Mouse (Mus musculus): ENCODE measurements at regions not wholly inside any gene's neighbourhood (a gene's known extent, or its start where the extent isn't known, plus 50 kb on each side); places are given as distances from the start of the nearest gene placed in this dataset.
A peak's percentile ranks its signal among the peaks of the same experiment; 100 is the strongest.

DNA sequence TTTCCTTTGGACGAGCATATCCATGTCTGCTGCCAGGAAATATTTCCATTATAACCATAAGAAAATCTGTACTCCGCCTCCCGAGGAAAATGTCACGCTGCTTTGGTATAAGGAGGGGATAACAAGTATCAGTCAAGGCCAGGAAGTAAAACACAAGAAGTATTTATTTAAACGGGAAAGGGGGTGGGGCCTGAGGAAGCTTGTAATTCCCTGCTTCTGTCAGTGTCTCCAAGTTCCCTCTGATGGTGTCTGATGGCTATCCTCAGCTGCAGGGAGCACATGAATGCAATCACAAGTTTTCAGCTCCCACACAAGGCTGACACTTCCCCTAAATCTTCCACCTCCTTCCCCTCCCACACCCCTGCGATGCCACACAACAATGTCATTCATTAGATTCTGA is 172.5 kb upstream of the Serpine2 start:
- Histone ChIP-seq H3K27me3 (replicated peaks) (no peaks in the 10 kb centered on the region), H3K9me3 (no peaks in the 10 kb centered on the region), H3K4me3 (replicated peaks) (no peak overlapping the region), H3K4me1 (peaks cover 64% of the 10 kb centered on the region), H3K36me3 (replicated peaks; ENCODE audit: low read length) (no peaks in the 10 kb centered on the region)
- no peak for TF ChIP-seq GATA1 (IDR thresholded peaks at IDR 0.05; ENCODE audit: borderline replicate concordance, low read length)
- no peak for TF ChIP-seq FLI1 (IDR thresholded peaks at IDR 0.05; ENCODE audit: low read length)

DNA sequence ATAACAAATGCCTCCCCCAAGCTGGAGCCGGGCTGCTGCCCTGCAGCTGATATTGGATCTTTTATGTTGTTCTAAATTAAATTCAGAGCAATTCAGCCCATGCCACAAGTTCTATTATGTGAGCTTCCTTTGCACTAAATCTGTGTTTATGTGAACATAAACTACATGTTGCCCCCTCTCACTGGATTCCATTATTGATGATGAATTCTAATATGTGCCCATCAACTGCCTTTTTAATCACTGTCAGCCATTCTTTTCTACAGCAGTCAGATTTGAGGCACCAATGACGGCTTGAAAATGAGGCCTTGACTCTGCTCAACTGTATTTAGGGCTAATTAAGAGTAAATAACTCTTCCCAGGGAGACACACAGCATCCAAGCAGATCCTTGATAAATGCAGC is 172.1 kb upstream of the Serpine2 start:
- Histone ChIP-seq H3K9me3 (no peaks in the 10 kb centered on the region), H3K27me3 (replicated peaks) (no peaks in the 10 kb centered on the region), H3K36me3 (replicated peaks; ENCODE audit: low read length) (no peaks in the 10 kb centered on the region), H3K4me1 (peaks cover 64% of the 10 kb centered on the region), H3K4me3 (replicated peaks) (no peak overlapping the region)
- TF ChIP-seq GATA1 (IDR thresholded peaks at IDR 0.05; ENCODE audit: borderline replicate concordance, low read length) (no peak), FLI1 (IDR thresholded peaks at IDR 0.05; ENCODE audit: low read length) (no peak)

DNA sequence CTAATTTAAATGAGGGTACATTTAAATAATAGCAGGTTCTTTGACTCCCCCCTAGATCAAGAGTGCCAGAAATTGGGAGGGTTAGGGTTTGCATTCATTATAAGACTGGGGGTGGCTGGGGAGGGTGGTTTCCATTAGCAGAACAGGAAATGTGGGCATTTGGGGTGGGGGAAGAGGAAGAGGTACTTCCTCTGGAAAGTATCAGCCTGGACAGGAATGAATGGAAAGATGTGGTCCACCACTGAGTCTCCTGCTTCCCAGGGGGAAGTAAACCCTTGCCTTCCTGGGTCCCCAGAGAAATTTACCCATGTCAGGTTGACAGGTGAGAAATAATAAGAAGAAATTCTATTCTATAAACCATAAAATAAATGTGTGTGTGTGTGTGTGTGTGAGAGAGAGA is 171.5 kb upstream of the Serpine2 start:
- Histone ChIP-seq H3K9me3 (no peaks in the 10 kb centered on the region), H3K4me3 (replicated peaks) (no peak overlapping the region), H3K27me3 (replicated peaks) (no peaks in the 10 kb centered on the region), H3K4me1 (peaks cover 61% of the 10 kb centered on the region), H3K36me3 (replicated peaks; ENCODE audit: low read length) (no peaks in the 10 kb centered on the region)
- TF ChIP-seq FLI1 (IDR thresholded peaks at IDR 0.05; ENCODE audit: low read length) (no peak), GATA1 (IDR thresholded peaks at IDR 0.05; ENCODE audit: borderline replicate concordance, low read length) (no peak)

DNA sequence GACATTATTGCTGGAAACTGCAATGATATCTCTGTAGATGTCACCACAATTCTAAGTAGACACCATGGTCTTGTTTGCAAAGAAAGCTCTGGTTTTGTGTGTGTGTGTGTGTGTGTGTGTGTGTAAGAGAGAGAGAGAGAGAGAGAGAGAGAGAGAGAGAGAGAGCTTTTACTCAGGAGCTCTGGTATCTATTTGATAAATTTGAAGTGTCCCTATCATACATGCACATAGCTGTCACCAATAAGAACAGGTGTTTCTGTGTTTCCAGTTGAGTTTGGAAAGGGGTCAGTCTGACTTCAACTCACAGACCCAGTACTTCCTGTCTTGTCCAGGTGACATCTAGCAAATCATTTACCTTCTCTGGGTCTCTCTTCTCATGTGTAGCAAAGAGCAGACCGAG is 169.7 kb upstream of the Serpine2 start:
- H3K4me1 ChIP-seq, result peaks cover 76% of the 10 kb centered on the region
- no peaks in the 10 kb centered on the region for H3K27me3 ChIP-seq (replicated peaks)

DNA sequence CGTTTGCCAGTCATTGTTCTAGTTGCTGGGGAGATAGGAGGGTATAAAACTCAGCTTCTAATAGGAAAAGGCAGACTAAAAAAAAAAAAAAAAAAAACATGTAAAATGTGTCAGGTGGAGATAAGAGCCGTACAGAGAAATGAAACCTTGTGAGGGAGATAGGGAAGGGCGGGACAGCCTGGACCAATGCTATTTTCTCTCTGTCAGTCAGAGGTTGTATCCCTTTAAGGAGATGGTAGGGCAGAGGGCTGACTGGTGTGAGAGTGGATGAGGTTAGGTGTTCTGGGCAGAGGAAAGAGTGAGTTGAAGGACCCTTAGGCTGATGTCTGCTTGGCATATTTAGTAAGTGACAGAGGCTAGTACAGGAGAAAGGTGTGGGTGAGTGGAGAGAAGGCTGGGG is 169.2 kb upstream of the Serpine2 start:
- Histone ChIP-seq H3K27me3 (replicated peaks) (no peaks in the 10 kb centered on the region), H3K4me1 (peaks cover 80% of the 10 kb centered on the region), H3K36me3 (replicated peaks; ENCODE audit: low read length) (no peaks in the 10 kb centered on the region), H3K4me3 (replicated peaks) (peak overlapping the region; percentile 65), H3K9me3 (no peaks in the 10 kb centered on the region)
- no peak for TF ChIP-seq GATA1 (IDR thresholded peaks at IDR 0.05; ENCODE audit: borderline replicate concordance, low read length)
- no peak for TF ChIP-seq FLI1 (IDR thresholded peaks at IDR 0.05; ENCODE audit: low read length)

More for the DNA sequence above, 169.7 kb upstream of the Serpine2 start:
- Histone ChIP-seq H3K4me3 (replicated peaks) (peak overlapping the region; percentile 65), H3K36me3 (replicated peaks; ENCODE audit: low read length) (no peaks in the 10 kb centered on the region), H3K9me3 (no peaks in the 10 kb centered on the region)
- TF ChIP-seq GATA1 (IDR thresholded peaks at IDR 0.05; ENCODE audit: borderline replicate concordance, low read length), result no peak
- no peak for TF ChIP-seq FLI1 (IDR thresholded peaks at IDR 0.05; ENCODE audit: low read length)

DNA sequence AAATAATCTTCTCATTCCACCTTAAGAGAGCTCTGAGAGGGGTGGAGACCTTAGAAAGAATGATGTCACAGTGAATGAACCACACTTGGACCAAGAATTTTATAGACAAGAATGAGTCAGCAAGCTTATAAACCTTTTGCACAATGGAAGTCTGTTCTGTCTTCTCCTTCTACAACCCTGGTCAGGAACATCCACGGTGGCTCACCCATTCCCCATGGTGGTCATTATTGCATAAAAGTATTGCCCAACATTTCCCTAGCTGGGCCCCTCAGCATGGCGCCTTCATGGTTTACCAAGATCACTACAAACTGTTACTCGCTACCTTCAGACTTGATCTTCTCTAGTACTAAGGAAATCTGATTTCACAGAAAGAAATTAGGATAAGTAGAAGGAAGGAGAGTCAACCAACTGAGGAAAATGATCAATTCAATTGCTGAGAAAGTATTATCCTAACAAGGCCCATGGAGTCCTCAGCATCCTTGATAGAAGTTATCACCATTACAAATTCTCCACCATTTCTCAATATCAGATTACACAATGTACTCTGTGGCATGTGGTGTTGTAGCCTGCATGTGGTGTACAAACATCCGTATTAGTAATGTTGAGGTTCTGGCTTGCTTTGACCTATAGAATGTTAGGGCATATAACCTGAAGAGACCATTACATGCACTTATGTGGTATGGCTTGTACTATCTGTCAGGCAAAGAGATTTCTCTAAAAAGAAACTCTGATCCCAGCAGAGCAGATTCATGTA is 165.1 kb upstream of the Serpine2 start:
- Histone ChIP-seq H3K4me3 (replicated peaks) (no peak overlapping the region), H3K27me3 (replicated peaks) (no peaks in the 10 kb centered on the region), H3K36me3 (replicated peaks; ENCODE audit: low read length) (no peaks in the 10 kb centered on the region), H3K9me3 (no peaks in the 10 kb centered on the region), H3K4me1 (peaks cover 90% of the 10 kb centered on the region)
- TF ChIP-seq GATA1 (IDR thresholded peaks at IDR 0.05; ENCODE audit: borderline replicate concordance, low read length), result no peak
- no peak for TF ChIP-seq FLI1 (IDR thresholded peaks at IDR 0.05; ENCODE audit: low read length)

DNA sequence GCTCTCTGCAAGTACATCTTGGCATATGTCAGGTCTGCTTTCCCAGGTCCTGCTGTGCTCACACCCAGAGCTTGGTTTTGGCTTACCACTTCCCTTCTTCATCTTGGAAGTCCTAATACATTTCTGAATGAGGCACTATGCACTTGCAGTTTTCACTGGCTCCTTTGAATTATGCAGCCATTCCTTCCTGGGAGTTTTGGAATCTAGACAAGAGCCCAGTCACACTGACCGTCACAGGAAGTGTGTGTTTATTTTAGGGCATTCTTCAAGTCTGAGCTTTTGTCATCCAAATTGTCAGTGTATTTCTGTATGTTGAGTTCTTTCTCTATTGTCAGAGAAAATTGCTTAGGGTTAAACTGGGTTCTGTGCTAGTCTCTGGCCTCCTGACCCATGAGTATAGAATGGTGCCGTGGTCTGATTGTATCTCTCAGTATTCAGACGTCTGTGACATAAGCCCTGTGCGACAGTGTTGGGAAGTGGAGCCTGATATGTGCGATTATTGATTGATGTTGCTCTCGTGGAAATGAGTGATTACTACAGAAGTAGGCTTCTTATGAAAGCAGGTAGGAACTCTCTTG is 162.6 kb upstream of the Serpine2 start:
- no peak for TF ChIP-seq FLI1 (IDR thresholded peaks at IDR 0.05; ENCODE audit: low read length)
- TF ChIP-seq GATA1 (IDR thresholded peaks at IDR 0.05; ENCODE audit: borderline replicate concordance, low read length), result no peak
- no peaks in the 10 kb centered on the region for H3K27me3 ChIP-seq (replicated peaks)
- H3K4me3 ChIP-seq (replicated peaks), result peak overlapping the region; percentile 84
- no peaks in the 10 kb centered on the region for H3K9me3 ChIP-seq
- peaks cover 90% of the 10 kb centered on the region for H3K4me1 ChIP-seq
- H3K36me3 ChIP-seq (replicated peaks; ENCODE audit: low read length), result no peaks in the 10 kb centered on the region

DNA sequence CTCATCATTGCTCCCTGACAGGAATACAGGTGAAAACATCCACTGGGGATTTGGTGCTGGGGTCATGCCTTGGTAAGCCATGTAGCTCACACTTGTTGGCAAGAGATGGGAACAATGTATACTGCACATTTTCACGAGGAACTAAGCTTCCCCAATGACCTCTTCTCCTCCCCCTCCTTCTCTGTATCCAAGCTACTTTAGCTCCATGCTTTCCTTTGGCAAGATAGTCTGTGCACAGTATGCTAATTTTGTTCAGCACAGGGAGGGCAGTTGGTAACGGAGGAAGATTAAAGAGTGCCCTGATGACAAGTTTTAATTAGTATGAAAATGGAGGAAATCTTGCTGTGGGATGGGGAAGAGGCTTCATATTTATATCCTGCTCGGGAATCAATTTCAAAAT is 160.9 kb upstream of the Serpine2 start:
- no peaks in the 10 kb centered on the region for H3K9me3 ChIP-seq

DNA sequence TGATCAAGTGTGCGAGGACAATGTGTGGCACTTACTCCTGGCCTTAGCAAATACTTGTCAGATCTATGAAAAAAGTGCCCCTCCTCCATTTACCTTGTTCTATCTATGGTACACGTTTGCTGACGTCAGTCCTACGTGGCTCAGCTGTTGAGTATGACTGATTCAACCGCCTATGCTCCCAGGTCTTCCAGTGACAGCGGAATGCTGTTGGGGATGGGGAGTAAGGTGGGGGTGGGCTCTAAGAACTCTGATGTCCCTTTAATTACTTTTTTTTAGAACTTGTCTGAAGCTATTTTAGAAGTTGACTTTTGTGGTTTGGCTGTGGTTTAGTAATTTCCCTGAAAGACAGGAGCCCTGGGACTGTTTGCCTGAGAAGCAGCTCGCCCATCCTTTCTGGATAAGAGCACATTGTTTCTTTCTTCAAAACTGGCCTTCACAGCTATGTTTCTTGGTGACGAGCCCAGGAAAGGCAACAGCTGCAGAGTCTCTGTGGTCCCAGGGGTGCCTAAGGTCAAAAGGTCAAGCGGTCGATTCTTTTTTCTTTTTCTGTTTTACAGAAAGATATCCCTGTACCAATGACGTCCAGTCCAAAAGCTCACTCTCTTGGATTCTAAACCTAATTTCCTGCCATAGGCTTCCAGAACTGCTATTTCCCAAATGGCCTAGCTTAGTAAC is 157.5 kb upstream of the Serpine2 start:
- TF ChIP-seq FLI1 (IDR thresholded peaks at IDR 0.05; ENCODE audit: low read length) (no peak), GATA1 (IDR thresholded peaks at IDR 0.05; ENCODE audit: borderline replicate concordance, low read length) (no peak)
- no peaks in the 10 kb centered on the region for H3K27me3 ChIP-seq (replicated peaks)
- H3K4me3 ChIP-seq (replicated peaks), result peak overlapping the region; percentile 72
- no peaks in the 10 kb centered on the region for H3K36me3 ChIP-seq (replicated peaks; ENCODE audit: low read length)
- peaks cover 96% of the 10 kb centered on the region for H3K4me1 ChIP-seq
- H3K9me3 ChIP-seq, result no peaks in the 10 kb centered on the region

More for the DNA sequence above, 160.9 kb upstream of the Serpine2 start:
- Histone ChIP-seq H3K4me3 (replicated peaks) (no peak overlapping the region), H3K4me1 (peaks cover 96% of the 10 kb centered on the region), H3K36me3 (replicated peaks; ENCODE audit: low read length) (no peaks in the 10 kb centered on the region), H3K27me3 (replicated peaks) (no peaks in the 10 kb centered on the region)
- TF ChIP-seq GATA1 (IDR thresholded peaks at IDR 0.05; ENCODE audit: borderline replicate concordance, low read length) (no peak), FLI1 (IDR thresholded peaks at IDR 0.05; ENCODE audit: low read length) (no peak)

DNA sequence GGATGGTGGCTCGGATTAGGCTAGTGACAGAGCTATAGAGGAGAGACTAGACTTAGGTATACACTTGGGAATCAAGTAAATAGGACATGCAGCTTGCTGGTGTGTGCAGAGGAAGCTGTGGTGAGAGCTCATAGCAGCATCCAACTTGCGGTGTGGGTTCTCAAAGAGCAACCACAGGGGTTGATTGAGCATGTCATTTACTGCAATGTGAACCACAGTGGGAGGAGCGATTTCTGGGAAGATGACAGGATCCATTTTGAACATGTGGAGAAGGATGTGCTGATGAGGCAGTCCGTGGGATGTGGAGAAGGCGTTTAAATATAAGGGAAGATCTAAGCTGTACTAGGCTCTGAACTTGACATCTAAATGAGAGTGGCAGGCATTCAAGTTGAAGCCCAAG is 154.5 kb upstream of the Serpine2 start:
- TF ChIP-seq GATA1 (IDR thresholded peaks at IDR 0.05; ENCODE audit: borderline replicate concordance, low read length), result no peak
- TF ChIP-seq FLI1 (IDR thresholded peaks at IDR 0.05; ENCODE audit: low read length), result no peak; the same call in 1 of the 2 replicates
- H3K4me3 ChIP-seq (replicated peaks), result peak overlapping the region; percentile 40

More for the DNA sequence above, 154.5 kb upstream of the Serpine2 start:
- Histone ChIP-seq H3K9me3 (no peaks in the 10 kb centered on the region), H3K4me1 (peaks cover 92% of the 10 kb centered on the region), H3K27me3 (replicated peaks) (no peaks in the 10 kb centered on the region), H3K36me3 (replicated peaks; ENCODE audit: low read length) (no peaks in the 10 kb centered on the region)
